Mouse (Mus musculus): Measurements from ENCODE around the gene Tmem151b. TPM values are rescaled to one million over a fixed set of nuclear protein-coding genes. Genes with fewer than 3 reads are reported as not detected.

Gene Tmem151b
- polyA plus RNA-seq, 1 experiment from 2014 or later: 1.8 TPM

GRCm38 (mm10) chr17:45506700-45507189 lies 42.7 kb downstream of the Tmem151b start, which contains the start of gene Aars2:
Gene Aars2 (plus strand): TSS chr17:45506841.
- Histone ChIP-seq H3K36me3 (ENCODE audit: control insufficient read depth, insufficient read depth, low read length) (no peaks in the 10 kb centered on the region; the same call in 1 of the 2 replicates), H3K4me2 (replicated peaks; ENCODE audit: low read depth, low read length) (peak within 1 kb of the TSS; percentile 43), H3K27ac (ENCODE audit: low read length) (peak within 1 kb of the TSS; percentile 78; the same call in 1 of the 2 replicates), H3K9me3 (ENCODE audit: control insufficient read depth, low read depth, low read length) (no peaks in the 10 kb centered on the region), H3K9ac (replicated peaks; ENCODE audit: low read depth, low read length) (peak within 1 kb of the TSS; percentile 61), H3K4me3 (ENCODE audit: low read depth, low read length) (peak within 1 kb of the TSS; percentile 78), H3K4me1 (ENCODE audit: control insufficient read depth, insufficient read depth, low read length) (peaks cover 4% of the 10 kb centered on the region), H3K27me3 (ENCODE audit: control insufficient read depth, insufficient read depth, low read length) (no peaks in the 10 kb centered on the region)
- under 1% methylated on average over 42 of the region's 42 CpGs for WGBS
- ATAC-seq (ENCODE audit: insufficient number of reproducible peaks, insufficient read depth, low FRiP score, low read depth): peak; percentile 94

DNA sequence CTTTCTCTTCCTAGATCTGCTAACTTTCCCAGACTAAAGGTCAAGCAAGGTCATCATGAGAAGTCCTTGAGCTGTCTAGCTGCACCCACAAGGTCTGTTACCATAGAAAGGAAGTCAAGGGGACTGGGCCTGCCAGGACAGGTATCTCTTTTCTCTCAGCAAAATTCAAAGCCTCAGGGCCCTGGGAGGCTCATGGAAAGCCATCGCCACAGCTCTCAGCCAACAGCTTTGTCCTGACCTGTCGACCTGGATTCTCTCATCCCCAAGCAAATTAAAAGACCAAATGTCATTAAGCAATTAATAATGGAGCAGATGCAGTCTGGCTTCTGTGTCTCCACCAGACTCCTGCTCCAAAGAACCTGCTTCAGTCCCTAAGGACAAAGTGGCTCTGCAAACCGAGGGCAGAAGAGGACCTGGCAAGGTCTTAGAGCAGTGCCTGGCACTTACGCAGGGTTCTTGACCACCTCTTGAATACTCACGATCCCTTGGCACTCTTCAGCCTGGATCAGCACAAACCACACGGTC lies 43.5 kb downstream of the Tmem151b start:
- H3K4me2 ChIP-seq (replicated peaks; ENCODE audit: low read depth, low read length): peak overlapping the region; percentile 10; the same call in 1 of the 2 replicates
- ATAC-seq (ENCODE audit: insufficient number of reproducible peaks, insufficient read depth, low FRiP score, low read depth): no peak

DNA sequence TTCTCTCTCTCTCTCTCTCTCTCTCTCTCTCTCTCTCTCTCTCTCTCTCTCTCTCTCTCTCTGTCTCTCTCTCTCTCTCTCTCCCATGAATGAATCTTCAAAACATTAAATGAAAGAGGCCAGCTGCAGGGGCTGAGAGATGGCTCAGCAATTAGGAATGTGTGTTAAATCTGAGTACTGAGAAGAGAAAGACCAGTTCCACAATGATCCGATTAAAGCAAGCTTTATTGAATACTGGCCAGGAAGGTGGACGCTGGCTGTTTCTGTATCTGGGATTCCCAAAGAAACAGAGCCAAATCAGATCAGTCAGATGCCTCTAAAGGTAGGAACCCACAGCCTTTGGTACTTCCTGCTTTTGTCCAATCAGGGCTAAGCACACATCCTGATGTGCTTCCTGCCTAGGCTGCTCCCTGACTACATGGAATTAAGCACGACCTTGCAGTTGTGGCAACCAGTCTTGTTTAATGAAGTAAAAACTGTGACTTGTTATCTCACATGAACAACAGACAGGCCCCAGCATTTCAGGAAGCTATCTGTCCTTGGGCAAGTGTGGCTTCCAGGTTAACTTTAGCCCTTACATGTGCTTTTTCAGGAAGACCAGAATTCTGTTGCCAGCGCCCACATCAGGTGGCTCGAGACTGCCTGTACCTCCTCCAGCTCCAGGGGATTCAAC lies 46.0 kb downstream of the Tmem151b start:
- ATAC-seq (ENCODE audit: insufficient number of reproducible peaks, insufficient read depth, low FRiP score, low read depth): no peak
- WGBS: 49% methylated on average over 5 of the region's 5 CpGs
- Histone ChIP-seq H3K9me3 (ENCODE audit: control insufficient read depth, low read depth, low read length) (no peaks in the 10 kb centered on the region), H3K27ac (ENCODE audit: low read length) (no peak overlapping the region), H3K36me3 (ENCODE audit: control insufficient read depth, insufficient read depth, low read length) (no peaks in the 10 kb centered on the region; the same call in 1 of the 2 replicates), H3K4me3 (ENCODE audit: low read depth, low read length) (no peak overlapping the region), H3K4me2 (replicated peaks; ENCODE audit: low read depth, low read length) (no peak overlapping the region), H3K27me3 (ENCODE audit: control insufficient read depth, insufficient read depth, low read length) (no peaks in the 10 kb centered on the region), H3K4me1 (ENCODE audit: control insufficient read depth, insufficient read depth, low read length) (peaks cover 4% of the 10 kb centered on the region), H3K9ac (replicated peaks; ENCODE audit: low read depth, low read length) (no peak overlapping the region)

More for the DNA sequence above, 43.5 kb downstream of the Tmem151b start:
- WGBS: 70% methylated on average over 6 of the region's 6 CpGs
- H3K36me3 ChIP-seq (ENCODE audit: control insufficient read depth, insufficient read depth, low read length): no peaks in the 10 kb centered on the region; the same call in 1 of the 2 replicates
- no peaks in the 10 kb centered on the region for H3K27me3 ChIP-seq (ENCODE audit: control insufficient read depth, insufficient read depth, low read length)
- no peak overlapping the region for H3K4me3 ChIP-seq (ENCODE audit: low read depth, low read length)
- H3K9me3 ChIP-seq (ENCODE audit: control insufficient read depth, low read depth, low read length): no peaks in the 10 kb centered on the region
- peaks cover 4% of the 10 kb centered on the region for H3K4me1 ChIP-seq (ENCODE audit: control insufficient read depth, insufficient read depth, low read length)
- H3K27ac ChIP-seq (ENCODE audit: low read length): no peak overlapping the region
- H3K9ac ChIP-seq (replicated peaks; ENCODE audit: low read depth, low read length): no peak overlapping the region

DNA sequence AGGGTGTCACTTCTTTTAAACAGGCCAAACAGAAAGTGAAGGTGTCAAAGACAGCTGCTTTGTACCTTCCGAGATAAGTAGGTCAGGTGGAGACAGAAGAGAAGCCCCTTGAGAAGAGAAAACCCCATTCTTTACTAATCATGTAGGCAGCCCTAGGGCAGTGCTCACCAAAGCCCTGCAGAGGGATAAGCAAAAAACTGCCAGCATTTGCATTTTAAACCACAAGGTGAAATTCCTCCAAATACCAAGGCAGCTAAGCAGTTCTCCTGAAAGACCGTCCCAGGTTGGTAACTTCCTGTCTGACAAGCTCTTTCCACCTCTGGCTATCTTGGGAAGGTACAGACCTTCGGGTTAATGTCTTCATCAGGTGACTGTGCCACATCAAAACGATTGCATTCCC lies 47.2 kb downstream of the Tmem151b start:
- no peak overlapping the region for H3K4me3 ChIP-seq (ENCODE audit: low read depth, low read length)
- 55% methylated on average over 4 of the region's 4 CpGs for WGBS
- no peak for ATAC-seq (ENCODE audit: insufficient number of reproducible peaks, insufficient read depth, low FRiP score, low read depth)
- peaks cover 4% of the 10 kb centered on the region for H3K4me1 ChIP-seq (ENCODE audit: control insufficient read depth, insufficient read depth, low read length)
- no peak overlapping the region for H3K9ac ChIP-seq (replicated peaks; ENCODE audit: low read depth, low read length)
- no peak overlapping the region for H3K27ac ChIP-seq (ENCODE audit: low read length)
- H3K36me3 ChIP-seq (ENCODE audit: control insufficient read depth, insufficient read depth, low read length): no peaks in the 10 kb centered on the region
- no peaks in the 10 kb centered on the region for H3K9me3 ChIP-seq (ENCODE audit: control insufficient read depth, low read depth, low read length)
- H3K27me3 ChIP-seq (ENCODE audit: control insufficient read depth, insufficient read depth, low read length): no peaks in the 10 kb centered on the region
- no peak overlapping the region for H3K4me2 ChIP-seq (replicated peaks; ENCODE audit: low read depth, low read length)

DNA sequence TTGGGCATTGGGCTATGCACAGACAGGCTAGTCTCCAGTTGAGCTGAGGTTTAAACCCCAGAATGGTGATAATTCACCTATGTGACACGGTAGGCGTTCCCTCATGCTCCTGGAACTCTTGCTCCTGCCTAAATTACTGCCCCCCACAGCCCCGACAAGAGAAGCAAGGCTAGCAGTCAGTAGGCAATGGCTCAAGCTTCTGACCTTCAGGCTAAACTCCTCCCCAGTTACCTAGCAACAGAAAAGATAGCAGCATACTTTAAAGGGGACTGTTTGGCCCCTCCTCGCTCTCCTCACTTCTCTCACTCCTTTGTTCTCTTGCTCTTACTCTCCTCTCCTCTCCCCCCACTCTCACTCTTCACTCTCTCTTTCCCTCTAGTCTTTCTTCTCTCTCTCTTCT lies 48.5 kb downstream of the Tmem151b start:
- no peak overlapping the region for H3K27ac ChIP-seq (ENCODE audit: low read length)
- no peaks in the 10 kb centered on the region for H3K36me3 ChIP-seq (ENCODE audit: control insufficient read depth, insufficient read depth, low read length)
- ATAC-seq (ENCODE audit: insufficient number of reproducible peaks, insufficient read depth, low FRiP score, low read depth): no peak
- no peak overlapping the region for H3K4me2 ChIP-seq (replicated peaks; ENCODE audit: low read depth, low read length)
- no peak overlapping the region for H3K9ac ChIP-seq (replicated peaks; ENCODE audit: low read depth, low read length)
- H3K4me1 ChIP-seq (ENCODE audit: control insufficient read depth, insufficient read depth, low read length): no peaks in the 10 kb centered on the region
- no peaks in the 10 kb centered on the region for H3K9me3 ChIP-seq (ENCODE audit: control insufficient read depth, low read depth, low read length)
- H3K27me3 ChIP-seq (ENCODE audit: control insufficient read depth, insufficient read depth, low read length): no peaks in the 10 kb centered on the region
- no peak overlapping the region for H3K4me3 ChIP-seq (ENCODE audit: low read depth, low read length)
- 30% methylated on average over 4 of the region's 4 CpGs for WGBS

DNA sequence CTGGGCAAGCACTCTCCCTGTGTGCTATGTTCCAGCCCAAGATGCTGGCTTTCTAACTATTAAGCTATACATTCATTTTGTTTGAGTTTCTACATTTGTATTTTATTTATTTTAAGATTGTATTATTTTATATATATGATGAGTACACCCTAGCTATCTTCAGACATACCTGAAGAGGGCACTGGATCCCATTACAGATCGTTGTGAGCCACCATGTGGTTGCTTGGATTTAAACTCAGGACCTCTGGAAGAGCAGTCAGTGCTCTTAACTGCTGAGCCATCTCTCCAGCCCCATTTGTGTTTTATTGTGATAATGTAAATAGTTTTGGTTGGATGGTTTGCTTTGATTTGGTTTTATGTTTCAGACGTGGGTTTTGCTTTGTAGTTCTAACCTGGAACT lies 50.0 kb downstream of the Tmem151b start:
- no peak overlapping the region for H3K27ac ChIP-seq (ENCODE audit: low read length)
- H3K27me3 ChIP-seq (ENCODE audit: control insufficient read depth, insufficient read depth, low read length): no peaks in the 10 kb centered on the region
- H3K4me3 ChIP-seq (ENCODE audit: low read depth, low read length): no peak overlapping the region
- H3K36me3 ChIP-seq (ENCODE audit: control insufficient read depth, insufficient read depth, low read length): no peaks in the 10 kb centered on the region
- 28% methylated on average over 2 of the region's 2 CpGs for WGBS
- H3K9ac ChIP-seq (replicated peaks; ENCODE audit: low read depth, low read length): no peak overlapping the region
- no peak for ATAC-seq (ENCODE audit: insufficient number of reproducible peaks, insufficient read depth, low FRiP score, low read depth)
- H3K4me1 ChIP-seq (ENCODE audit: control insufficient read depth, insufficient read depth, low read length): no peaks in the 10 kb centered on the region
- H3K9me3 ChIP-seq (ENCODE audit: control insufficient read depth, low read depth, low read length): no peaks in the 10 kb centered on the region
- no peak overlapping the region for H3K4me2 ChIP-seq (replicated peaks; ENCODE audit: low read depth, low read length)

- H3K4me1 ChIP-seq (ENCODE audit: control insufficient read depth, insufficient read depth, low read length): no peaks in the 10 kb centered on the region
- H3K4me3 ChIP-seq (ENCODE audit: low read depth, low read length): no peak overlapping the region
- no peak for ATAC-seq (ENCODE audit: insufficient number of reproducible peaks, insufficient read depth, low FRiP score, low read depth)
- H3K27me3 ChIP-seq (ENCODE audit: control insufficient read depth, insufficient read depth, low read length): no peaks in the 10 kb centered on the region
- no peaks in the 10 kb centered on the region for H3K36me3 ChIP-seq (ENCODE audit: control insufficient read depth, insufficient read depth, low read length)
- H3K27ac ChIP-seq (ENCODE audit: low read length): no peak overlapping the region
- 83% methylated on average over 13 of the region's 13 CpGs for WGBS
- no peaks in the 10 kb centered on the region for H3K9me3 ChIP-seq (ENCODE audit: control insufficient read depth, low read depth, low read length)
- H3K9ac ChIP-seq (replicated peaks; ENCODE audit: low read depth, low read length): no peak overlapping the region
- H3K4me2 ChIP-seq (replicated peaks; ENCODE audit: low read depth, low read length): no peak overlapping the region
These were observed 51.1 kb downstream of the Tmem151b start for GRCm38 (mm10) chr17:45498397-45498796.

- 66% methylated on average over 11 of the region's 11 CpGs for WGBS
- Histone ChIP-seq H3K4me1 (ENCODE audit: control insufficient read depth, insufficient read depth, low read length) (no peaks in the 10 kb centered on the region), H3K27ac (ENCODE audit: low read length) (no peak overlapping the region), H3K4me3 (ENCODE audit: low read depth, low read length) (no peak overlapping the region), H3K9me3 (ENCODE audit: control insufficient read depth, low read depth, low read length) (no peaks in the 10 kb centered on the region), H3K27me3 (ENCODE audit: control insufficient read depth, insufficient read depth, low read length) (no peaks in the 10 kb centered on the region), H3K9ac (replicated peaks; ENCODE audit: low read depth, low read length) (no peak overlapping the region), H3K36me3 (ENCODE audit: control insufficient read depth, insufficient read depth, low read length) (no peaks in the 10 kb centered on the region), H3K4me2 (replicated peaks; ENCODE audit: low read depth, low read length) (no peak overlapping the region)
- 0 out of 2 replicates have a peak, but pooled peaks have one; percentile 56 for ATAC-seq (ENCODE audit: insufficient number of reproducible peaks, insufficient read depth, low FRiP score, low read depth)
These were observed 54.1 kb downstream of the Tmem151b start for GRCm38 (mm10) chr17:45495398-45495797.
